ENCODE assay signal across 7 mouse cellular contexts in the genomic region with DNA sequence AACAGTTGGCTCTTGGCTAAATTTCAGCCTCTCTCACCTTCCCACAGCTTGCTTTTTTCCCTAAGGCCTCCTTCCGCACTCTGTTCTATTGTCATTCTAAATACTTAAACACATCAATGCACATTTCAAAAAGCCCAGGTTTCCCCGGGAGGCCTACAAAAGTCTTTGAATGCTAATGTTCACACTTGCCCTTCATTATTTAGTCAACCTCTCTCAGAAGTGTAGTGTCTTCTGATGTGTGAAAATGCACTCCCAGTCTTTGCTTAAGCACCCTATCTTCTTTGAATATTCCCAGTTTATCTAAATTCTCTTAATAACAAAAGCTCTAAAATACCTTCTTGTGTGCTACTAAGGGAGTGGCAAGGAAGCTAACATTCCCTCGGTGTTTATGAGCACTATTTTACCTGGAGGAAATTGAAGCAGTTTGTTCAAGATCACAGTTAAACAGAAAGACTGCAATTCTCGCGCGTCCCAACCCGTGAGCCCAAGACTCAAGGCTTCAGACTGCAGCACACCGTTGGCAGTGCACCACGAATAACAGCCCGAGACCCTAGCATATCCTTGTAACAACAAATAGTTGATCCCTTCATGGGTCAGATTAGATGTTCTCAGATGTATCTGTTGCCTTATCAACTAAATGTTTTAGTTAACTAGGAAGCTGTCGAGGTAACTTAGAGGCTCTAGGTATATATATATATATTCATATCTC. TPM values are rescaled to one million over a fixed set of nuclear protein-coding genes. Genes with fewer than 3 reads are reported as not detected.
DNase-seq lines count a peak whose midpoint lies in the region; ATAC-seq and TF ChIP-seq lines count a peak whose summit lies in the region.

No protein-coding gene starts in this region.

- H3K27ac ChIP-seq in lung, embryonic 14.5 days (ENCODE audit: low read depth), result no peak overlapping the region
- no peak overlapping the region for H3K27ac ChIP-seq in embryonic facial prominence, embryonic 14.5 days (replicated peaks; ENCODE audit: low read depth, low read length)
- H3K27ac ChIP-seq in limb, embryonic 12.5 days, result no peak overlapping the region

- no peaks in the 10 kb centered on the region for H3K36me3 ChIP-seq in lung, embryonic 14.5 days (ENCODE audit: insufficient read depth)
- 0 out of 2 replicates have a peak, but pooled peaks cover 5% of the 10 kb centered on the region for H3K36me3 ChIP-seq in embryonic facial prominence, embryonic 14.5 days (ENCODE audit: control insufficient read depth, insufficient read depth, low read length)
- no peaks in the 10 kb centered on the region for H3K36me3 ChIP-seq in limb, embryonic 12.5 days

- H3K4me1 ChIP-seq in lung, embryonic 14.5 days (ENCODE audit: insufficient read depth), result peaks cover 10% of the 10 kb centered on the region
- H3K4me1 ChIP-seq in embryonic facial prominence, embryonic 14.5 days (ENCODE audit: control insufficient read depth, insufficient read depth, low read length), result peaks cover 24% of the 10 kb centered on the region
- peaks cover 26% of the 10 kb centered on the region for H3K4me1 ChIP-seq in limb, embryonic 12.5 days (replicated peaks)

- H3K9ac ChIP-seq in lung, embryonic 14.5 days, result no peak overlapping the region
- H3K9ac ChIP-seq in embryonic facial prominence, embryonic 14.5 days (ENCODE audit: low read depth, low read length), result peak overlapping the region; percentile 100; the same call in 1 of the 2 replicates
- no peak overlapping the region for H3K9ac ChIP-seq in limb, embryonic 12.5 days (replicated peaks)

- no peaks in the 10 kb centered on the region for H3K9me3 ChIP-seq in lung, embryonic 14.5 days (ENCODE audit: low read depth, low read length)
- H3K9me3 ChIP-seq in embryonic facial prominence, embryonic 14.5 days (ENCODE audit: control insufficient read depth, low read length), result no peaks in the 10 kb centered on the region
- H3K9me3 ChIP-seq in limb, embryonic 12.5 days, result no peaks in the 10 kb centered on the region

- no peak for ATAC-seq in lung, embryonic 14.5 days (ENCODE audit: insufficient read depth)
- ATAC-seq in embryonic facial prominence, embryonic 14.5 days (ENCODE audit: low read depth), result no peak
- ATAC-seq in limb, embryonic 12.5 days (ENCODE audit: insufficient number of reproducible peaks, insufficient read depth, low FRiP score, low TSS enrichment, low read depth), result no peak
- ATAC-seq in erythroid progenitor cell, adult 5-6 weeks (replicated peaks; ENCODE audit: low FRiP score, poor library complexity, severe bottlenecking), result no peak

- H3K4me3 ChIP-seq in lung, embryonic 14.5 days (ENCODE audit: low read depth, low read length), result no peak overlapping the region
- H3K4me3 ChIP-seq in embryonic facial prominence, embryonic 14.5 days (ENCODE audit: low read depth, low read length), result peak overlapping the region; percentile 99
- H3K4me3 ChIP-seq in limb, embryonic 12.5 days (replicated peaks), result peak overlapping the region; percentile 98

- 49% methylated on average over 11 of the region's 11 CpGs for WGBS in lung, embryonic 14.5 days
- 52% methylated on average over 11 of the region's 11 CpGs for WGBS in embryonic facial prominence, embryonic 14.5 days
- WGBS in limb, embryonic 12.5 days, result 35% methylated on average over 11 of the region's 11 CpGs

- peak overlapping the region; percentile 75 for H3K4me2 ChIP-seq in lung, embryonic 14.5 days
- peak overlapping the region; percentile 78 for H3K4me2 ChIP-seq in embryonic facial prominence, embryonic 14.5 days (ENCODE audit: low read depth, low read length)
- peak overlapping the region; percentile 78 for H3K4me2 ChIP-seq in limb, embryonic 12.5 days

- TF ChIP-seq CTCF in lung, embryonic 14.5 days (IDR thresholded peaks at IDR 0.05; ENCODE audit: low read depth), result no peak

- DNase-seq in lung, embryonic 14.5 days, result peak; percentile 19
- no peak for DNase-seq in lung, postnatal 4 days
- DNase-seq in embryonic facial prominence, embryonic 14.5 days (ENCODE audit: low spot score), result no peak
- DNase-seq in retina, embryonic 14.5 days (ENCODE audit: low spot score), result peak; percentile 48
- DNase-seq in natural killer cell, adult 2 months (ENCODE audit: low spot score in 2 of 2), result no peak

- H3K27me3 ChIP-seq in lung, embryonic 14.5 days (ENCODE audit: insufficient read depth, low read length), result no peaks in the 10 kb centered on the region
- H3K27me3 ChIP-seq in embryonic facial prominence, embryonic 14.5 days (replicated peaks; ENCODE audit: control insufficient read depth, insufficient read depth, low read length), result no peaks in the 10 kb centered on the region
- no peaks in the 10 kb centered on the region for H3K27me3 ChIP-seq in limb, embryonic 12.5 days

RNA-seq across cellular contexts. Expression of a gene that starts 1.2 kb away (rescaled TPM):
- polyA plus RNA-seq in lung, embryonic 14.5 days (2014; fragmentation: Nextera tagmentation; extraction: Ambion mirVana), result 78.5 and 78.6 TPM in 2 replicates
- 64.4 and 66.7 TPM in 2 replicates for polyA plus RNA-seq in embryonic facial prominence, embryonic 14.5 days (2014; fragmentation: Nextera tagmentation; extraction: Ambion mirVana)
- polyA plus RNA-seq in limb, embryonic 12.5 days (2016; fragmentation: Nextera tagmentation; extraction: Ambion mirVana), result 92.9 and 100 TPM in 2 replicates
- 151 and 220 TPM in 2 replicates for total RNA-seq in erythroid progenitor cell, adult 5-6 weeks (2015; ENCODE audit: low replicate concordance)
- total RNA-seq in erythroid progenitor cell, adult 5-6 weeks (2017; ENCODE audit: low replicate concordance), result 132 and 155 TPM in 2 replicates

RNA-seq across cellular contexts. Expression of a gene that starts 25.6 kb away (rescaled TPM):
- polyA plus RNA-seq in lung, embryonic 14.5 days (2014; fragmentation: Nextera tagmentation; extraction: Ambion mirVana), result not detected in 2 replicates
- polyA plus RNA-seq in embryonic facial prominence, embryonic 14.5 days (2014; fragmentation: Nextera tagmentation; extraction: Ambion mirVana), result not detected in 2 replicates
- not detected in 2 replicates for polyA plus RNA-seq in limb, embryonic 12.5 days (2016; fragmentation: Nextera tagmentation; extraction: Ambion mirVana)
- total RNA-seq in erythroid progenitor cell, adult 5-6 weeks (2015; ENCODE audit: low replicate concordance), result not detected in 2 replicates
- total RNA-seq in erythroid progenitor cell, adult 5-6 weeks (2017; ENCODE audit: low replicate concordance), result not detected in 2 replicates

Comparison
In these comparisons a context has a peak if more than half of its experiments do, and no peak if none do; other contexts are left out.
1. DNase-seq: peak in lung, embryonic 14.5 days (single experiment) and retina, embryonic 14.5 days (single experiment); none in lung, postnatal 4 days (0 of 2), embryonic facial prominence, embryonic 14.5 days (single experiment) and natural killer cell, adult 2 months (0 of 2).
2. Peak in every context shown above with its lines, with median percentiles within 50 percentile points of each other: H3K4me2 ChIP-seq.